Mouse (Mus musculus) erythroblast, embryonic 14.5 days (primary cell): ENCODE data around the gene Sppl3. TPM values are rescaled to one million over a fixed set of nuclear protein-coding genes. Genes with fewer than 3 reads are reported as not detected.
A peak's percentile ranks its signal among the peaks of the same experiment; 100 is the strongest.

Experiments
- H3K27me3 ChIP-seq: 2 replicates; pipeline ENCODE4 v1.6.1; 2012; ENCODE audit warnings: inconsistent platforms; ENCODE audit not compliant: control insufficient read depth
- H3K36me3 ChIP-seq: 2 replicates; pipeline ENCODE4 v1.6.1; 2012; ENCODE audit warnings: mild to moderate bottlenecking, inconsistent platforms; ENCODE audit not compliant: control insufficient read depth
- H3K4me1 ChIP-seq: 2 replicates; pipeline ENCODE4 v1.6.1; 2012; ENCODE audit warnings: inconsistent platforms; ENCODE audit not compliant: control insufficient read depth
- H3K4me3 ChIP-seq: replicated peaks from 2 replicates; pipeline ENCODE3; 2012; ENCODE audit warnings: moderate library complexity, mild to moderate bottlenecking, inconsistent platforms
- H3K9me3 ChIP-seq: 2 replicates; pipeline ENCODE4 v1.6.1; 2012; ENCODE audit warnings: low read length, inconsistent platforms, mixed read lengths; ENCODE audit not compliant: control insufficient read depth
- GATA1 ChIP-seq: IDR thresholded peaks from 2 replicates; pipeline ENCODE4 v1.6.1; 2012; ENCODE audit warnings: low read length, inconsistent platforms, mixed read lengths
- TAL1 ChIP-seq: IDR thresholded peaks from 3 replicates; pipeline ENCODE4 v1.6.1; 2012; ENCODE audit warnings: low read length, inconsistent platforms, mixed read lengths
- polyA plus RNA-seq: library from polyadenylated mRNA; stranded (reverse); fragments of >175 nt; gene quantifications from 2 replicates; pipeline ENCODE4 v1.2.3, GENCODE M21; 2012

The Sppl3 gene
- polyA plus RNA-seq, 1 experiment, result 4.6 TPM

DNA sequence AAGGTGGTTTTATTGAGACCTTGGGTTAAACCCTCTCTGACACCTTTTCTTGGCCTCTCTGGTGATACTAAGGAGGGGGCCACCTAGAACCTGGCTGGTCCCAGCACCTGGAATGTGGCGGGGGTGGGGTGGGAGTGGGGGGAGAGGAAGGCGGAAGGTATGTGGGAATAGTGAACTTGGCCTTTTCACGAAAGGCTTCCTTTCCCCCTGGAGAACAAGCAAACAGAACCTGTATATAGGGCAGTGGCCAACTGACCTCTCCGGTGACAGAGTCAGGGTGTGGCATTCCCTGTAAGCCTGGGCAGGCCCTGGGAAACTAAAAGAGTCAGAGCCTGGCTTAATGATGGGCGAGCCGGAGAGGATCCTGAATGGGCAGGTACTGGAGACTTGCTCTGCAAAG, 1.8 kb upstream of the Sppl3 start:
- Histone ChIP-seq H3K27me3 (peaks cover 7% of the 10 kb centered on the region), H3K36me3 (peaks cover 11% of the 10 kb centered on the region), H3K4me3 (no peak overlapping the region), H3K9me3 (no peaks in the 10 kb centered on the region), H3K4me1 (peaks cover 52% of the 10 kb centered on the region)
- no peak for TF ChIP-seq TAL1
- no peak for TF ChIP-seq GATA1

DNA sequence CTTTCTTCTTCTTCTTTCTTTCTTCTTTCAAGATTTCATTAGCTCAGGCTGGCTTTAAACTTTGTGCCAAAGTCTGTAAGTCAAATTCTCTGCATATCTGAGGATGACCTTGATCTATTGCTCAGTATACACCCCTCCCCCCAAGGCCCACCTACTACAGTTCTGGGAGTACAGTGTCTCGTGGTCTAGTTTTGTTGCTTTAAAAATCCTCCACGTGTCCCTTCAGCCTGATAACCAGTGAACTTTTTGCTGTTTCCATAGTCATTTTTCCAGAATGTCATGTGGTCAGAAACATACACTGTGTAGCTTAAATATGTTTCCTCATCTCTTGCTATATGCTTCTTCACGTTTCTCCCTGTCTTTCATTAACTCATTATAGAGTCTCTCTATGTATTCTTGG, 976 bp upstream of the Sppl3 start:
- H3K4me3 ChIP-seq, result peak overlapping the region; percentile 90
- no peaks in the 10 kb centered on the region for H3K9me3 ChIP-seq
- TF ChIP-seq TAL1, result no peak
- H3K36me3 ChIP-seq, result peaks cover 16% of the 10 kb centered on the region
- H3K27me3 ChIP-seq, result no peaks in the 10 kb centered on the region
- H3K4me1 ChIP-seq, result peaks cover 60% of the 10 kb centered on the region

DNA sequence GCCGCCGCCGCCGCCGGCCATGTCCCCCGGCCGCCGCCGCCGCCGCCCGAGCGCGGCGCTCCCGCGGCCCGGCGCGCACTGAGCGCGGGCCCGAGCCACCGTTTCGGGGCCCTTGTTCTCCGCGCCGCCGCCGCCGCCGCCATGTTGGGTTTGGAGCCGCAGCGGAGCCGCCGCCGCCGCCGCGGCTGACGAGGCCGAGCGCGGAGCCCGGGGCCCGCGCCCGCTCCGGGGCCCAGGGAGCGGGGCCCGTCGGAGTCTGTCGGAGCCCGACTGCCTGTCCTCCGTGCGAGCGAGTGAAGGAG, 231 bp downstream of the Sppl3 start:
- Histone ChIP-seq H3K4me1 (peaks cover 72% of the 10 kb centered on the region), H3K36me3 (peaks cover 27% of the 10 kb centered on the region), H3K4me3 (peak overlapping the region; percentile 90), H3K27me3 (no peaks in the 10 kb centered on the region), H3K9me3 (no peaks in the 10 kb centered on the region)
- TF ChIP-seq GATA1 (no peak), TAL1 (no peak)

DNA sequence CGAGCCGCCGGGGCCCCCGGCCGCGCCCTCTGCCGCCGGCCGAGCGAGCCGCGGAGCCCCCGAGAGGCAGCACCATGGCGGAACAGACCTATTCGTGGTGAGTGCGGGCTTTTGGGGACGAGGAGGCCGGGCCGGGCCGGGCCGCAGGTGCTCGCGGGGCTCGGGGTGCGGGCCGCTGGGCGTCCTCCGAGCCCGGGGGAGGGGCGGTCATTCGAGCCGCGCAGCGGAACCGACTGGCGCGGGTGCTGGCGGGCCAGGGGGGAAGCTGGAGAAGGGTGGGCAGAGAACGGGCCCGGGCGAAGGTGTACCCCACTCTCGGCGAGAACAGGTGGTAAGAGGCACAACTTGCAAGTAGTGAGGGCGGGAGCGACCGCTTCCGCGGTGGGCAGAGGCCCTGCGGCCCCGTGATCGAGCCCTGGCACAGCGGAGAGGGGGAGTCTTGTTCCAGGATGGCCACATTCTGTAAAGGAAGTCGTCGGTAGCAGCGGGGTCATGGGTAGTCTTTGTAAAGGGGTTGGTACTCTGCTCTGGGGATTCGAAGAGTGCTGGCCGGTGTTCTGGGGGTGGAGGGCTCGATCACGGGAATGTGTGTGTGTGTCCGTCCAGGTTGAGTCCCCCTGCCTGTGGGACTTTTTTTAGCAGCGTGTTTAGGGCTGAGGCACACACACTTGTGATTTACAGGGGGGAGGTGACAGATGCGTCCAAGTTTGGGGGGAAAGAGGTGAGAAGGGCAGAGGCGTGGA, 753 bp downstream of the Sppl3 start:
- Histone ChIP-seq H3K4me1 (peaks cover 75% of the 10 kb centered on the region), H3K27me3 (no peaks in the 10 kb centered on the region), H3K36me3 (peaks cover 31% of the 10 kb centered on the region), H3K4me3 (peak overlapping the region; percentile 90), H3K9me3 (no peaks in the 10 kb centered on the region)
- TF ChIP-seq TAL1, result no peak

DNA sequence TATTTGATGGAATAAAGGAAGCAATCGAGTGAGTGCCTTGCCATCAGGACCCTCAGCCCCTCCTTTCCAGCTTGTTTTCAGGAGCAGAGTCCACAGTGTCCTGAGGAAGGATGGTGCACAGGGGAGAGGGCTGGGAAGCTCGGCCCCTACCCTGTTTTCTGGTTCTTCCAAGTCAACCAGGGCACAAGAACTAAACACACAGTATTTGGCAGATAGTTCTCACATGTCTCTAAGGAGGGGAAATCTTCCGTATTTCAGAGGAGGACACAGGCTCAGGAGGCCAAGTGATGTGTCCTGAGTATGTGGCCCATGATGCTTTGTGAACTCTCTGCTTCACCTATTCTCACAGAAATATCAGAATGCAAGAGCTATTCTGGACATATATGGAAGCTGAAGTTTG, 2.5 kb downstream of the Sppl3 start:
- TF ChIP-seq GATA1 (no peak), TAL1 (no peak)
- no peaks in the 10 kb centered on the region for H3K27me3 ChIP-seq
- H3K4me3 ChIP-seq, result peak overlapping the region; percentile 90
- H3K4me1 ChIP-seq, result peaks cover 84% of the 10 kb centered on the region
- peaks cover 37% of the 10 kb centered on the region for H3K36me3 ChIP-seq
- H3K9me3 ChIP-seq, result no peaks in the 10 kb centered on the region

DNA sequence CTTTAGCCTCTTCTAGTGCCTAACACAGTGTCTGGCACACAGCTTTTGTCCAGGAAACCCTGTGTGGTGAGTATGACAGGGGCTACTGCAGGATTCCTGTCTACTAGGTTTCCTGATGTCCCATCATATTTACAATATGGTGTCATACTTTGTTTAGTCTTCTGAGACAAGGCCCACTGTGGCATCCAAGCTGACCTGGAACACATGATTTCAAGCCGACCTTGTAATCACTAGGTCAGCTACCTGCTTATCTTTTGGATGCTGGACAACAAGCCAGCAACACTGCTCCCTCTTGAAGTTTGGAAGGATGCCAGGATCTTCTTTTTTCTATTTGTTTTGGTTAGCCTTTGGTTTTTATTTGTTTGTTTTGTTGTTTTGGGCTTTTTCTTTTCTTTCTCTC, 3.6 kb downstream of the Sppl3 start:
- H3K4me1 ChIP-seq, result peaks cover 86% of the 10 kb centered on the region
- H3K9me3 ChIP-seq, result no peaks in the 10 kb centered on the region
- H3K27me3 ChIP-seq, result no peaks in the 10 kb centered on the region
- TF ChIP-seq GATA1, result no peak
- TF ChIP-seq TAL1, result no peak
- H3K36me3 ChIP-seq, result peaks cover 42% of the 10 kb centered on the region
- peak overlapping the region; percentile 40 for H3K4me3 ChIP-seq

DNA sequence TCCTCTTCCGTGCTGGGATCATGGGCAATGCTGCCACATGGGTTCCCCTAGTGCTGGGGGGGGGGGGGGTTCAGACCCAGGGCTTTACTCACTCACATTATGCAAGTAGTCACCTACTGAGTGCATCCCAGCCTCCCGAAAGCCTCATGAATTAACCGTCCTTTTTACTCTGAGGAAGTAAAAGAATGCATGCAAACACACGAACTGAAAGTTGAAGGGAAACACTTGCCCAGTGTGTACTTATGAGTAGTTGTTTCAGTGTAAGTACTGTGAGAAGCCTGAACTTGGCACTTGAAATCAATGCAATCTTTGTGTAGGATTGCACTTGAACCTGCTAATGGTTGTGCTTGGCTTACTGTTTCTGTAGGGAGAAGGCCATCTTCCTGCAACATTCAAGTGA, 4.2 kb downstream of the Sppl3 start:
- TF ChIP-seq GATA1 (no peak), TAL1 (no peak)
- Histone ChIP-seq H3K36me3 (peaks cover 47% of the 10 kb centered on the region), H3K4me1 (peaks cover 86% of the 10 kb centered on the region), H3K4me3 (no peak overlapping the region), H3K27me3 (no peaks in the 10 kb centered on the region), H3K9me3 (no peaks in the 10 kb centered on the region)

DNA sequence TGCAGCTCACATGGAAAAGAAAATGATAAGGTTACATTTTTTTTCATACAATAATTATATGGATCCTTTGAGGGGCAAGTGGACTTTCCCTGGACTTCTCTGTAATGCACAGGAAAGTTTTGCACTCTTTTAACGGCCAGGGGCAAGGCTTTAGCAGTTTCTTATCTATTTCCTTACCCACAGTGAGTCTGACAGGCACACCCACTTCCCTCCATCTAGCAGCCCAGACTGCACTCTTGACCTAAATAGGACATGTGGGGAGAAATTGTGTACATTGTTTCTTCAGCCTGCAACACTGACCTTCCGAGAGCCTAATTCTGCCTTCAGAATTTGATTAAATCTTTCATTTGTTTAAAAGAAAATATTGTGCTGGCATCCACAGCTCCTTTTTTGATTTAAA, 7.3 kb downstream of the Sppl3 start:
- Histone ChIP-seq H3K9me3 (no peaks in the 10 kb centered on the region), H3K27me3 (no peaks in the 10 kb centered on the region), H3K36me3 (peaks cover 54% of the 10 kb centered on the region), H3K4me3 (peak overlapping the region; percentile 57), H3K4me1 (peaks cover 77% of the 10 kb centered on the region)
- TF ChIP-seq GATA1 (peak; percentile 76), TAL1 (no peak)

DNA sequence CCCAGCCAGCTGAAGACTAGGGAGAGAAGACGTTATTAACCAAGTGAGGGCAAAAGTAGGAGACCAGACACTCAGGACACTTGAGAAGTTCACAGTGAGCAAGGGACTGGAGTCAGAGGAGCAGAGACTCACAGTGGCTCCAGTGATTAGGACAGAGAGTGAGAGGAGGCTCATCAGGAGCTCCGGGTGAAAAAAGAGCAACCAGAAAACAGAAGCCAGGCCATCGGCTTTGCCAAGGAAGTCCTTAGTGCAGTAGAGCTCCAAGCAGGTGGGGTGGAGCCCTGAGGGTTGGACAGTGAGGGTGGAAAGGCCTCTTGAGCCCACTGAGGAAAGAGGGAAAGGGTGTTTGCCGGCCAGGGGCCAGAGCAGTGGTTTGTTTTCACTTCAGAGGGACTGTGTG, 7.9 kb downstream of the Sppl3 start:
- H3K4me1 ChIP-seq, result peaks cover 71% of the 10 kb centered on the region

DNA sequence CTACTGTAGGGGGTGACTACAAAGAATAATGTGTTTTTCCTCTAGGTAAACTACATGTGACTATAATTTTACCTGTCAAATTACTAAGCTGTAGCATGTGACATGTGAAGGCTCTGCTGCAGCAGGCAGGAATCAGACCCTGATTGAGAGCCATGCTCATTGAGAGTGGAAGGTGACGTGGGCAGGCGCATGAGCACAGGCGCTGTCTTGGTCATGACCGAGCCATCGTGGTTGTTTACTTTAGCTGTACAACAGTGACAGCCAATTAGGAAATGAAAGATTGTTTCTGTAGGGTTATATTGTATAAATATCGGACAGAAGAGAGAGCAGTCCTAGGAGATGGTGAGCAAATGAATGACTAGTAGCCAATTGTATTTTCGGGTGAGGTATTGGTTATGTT, 11.1 kb downstream of the Sppl3 start:
- no peak overlapping the region for H3K4me3 ChIP-seq
- no peaks in the 10 kb centered on the region for H3K9me3 ChIP-seq
- H3K4me1 ChIP-seq, result peaks cover 60% of the 10 kb centered on the region
- TF ChIP-seq TAL1 (no peak), GATA1 (no peak)
- H3K36me3 ChIP-seq, result peaks cover 33% of the 10 kb centered on the region
- H3K27me3 ChIP-seq, result no peaks in the 10 kb centered on the region

More for the DNA sequence above, 7.9 kb downstream of the Sppl3 start:
- Histone ChIP-seq H3K4me3 (peak overlapping the region; percentile 57), H3K36me3 (peaks cover 51% of the 10 kb centered on the region), H3K27me3 (no peaks in the 10 kb centered on the region), H3K9me3 (no peaks in the 10 kb centered on the region)
- no peak for TF ChIP-seq GATA1
- TF ChIP-seq TAL1, result no peak
